Mouse (Mus musculus): ENCODE measurements around the gene Aak1. TPM values are rescaled to one million over a fixed set of nuclear protein-coding genes. Genes with fewer than 3 reads are reported as not detected.
"Not testable (repeated sequence)": the region's sequence is repeated elsewhere in the genome, so short reads cannot be mapped to it uniquely, and the experiment has no call there.

The Aak1 gene
- total and polyA plus RNA-seq, 2 experiments: 2.6 to 7.2 TPM

DNA sequence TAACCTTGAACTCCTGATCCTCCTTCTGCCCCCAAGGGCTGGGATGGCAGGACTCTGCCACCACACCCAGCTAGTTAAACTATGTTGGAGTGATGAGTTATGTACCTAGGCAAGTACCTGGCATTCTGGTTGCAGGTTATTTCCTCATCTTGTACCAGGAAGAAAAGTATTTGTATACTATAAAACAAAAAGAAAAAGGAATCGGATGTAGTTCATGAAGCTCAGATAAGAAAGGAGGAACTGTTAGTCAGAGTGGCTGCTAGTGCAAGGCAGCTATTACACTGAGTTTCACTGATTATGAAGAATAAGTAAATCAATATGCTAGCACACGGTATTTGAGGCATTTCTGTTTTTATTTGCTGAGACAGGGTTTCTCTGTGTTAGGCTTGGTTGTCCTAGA lies 195.6 kb downstream of the Aak1 start:
- peaks cover 8% of the 10 kb centered on the region; the same call in 1 of the 2 replicates for H3K79me2 ChIP-seq (ENCODE audit: control insufficient read depth, insufficient read depth, low read length)
- no peak overlapping the region for H3K4me3 ChIP-seq (ENCODE audit: insufficient read depth, low read depth, low read length)
- no peaks in the 10 kb centered on the region for H3K27me3 ChIP-seq (ENCODE audit: control insufficient read depth, insufficient read depth, low read length)
- 26% methylated on average over 2 of the region's 2 CpGs for WGBS
- peaks cover 7% of the 10 kb centered on the region for H3K4me1 ChIP-seq (ENCODE audit: control insufficient read depth, insufficient read depth, low read length)
- H3K27ac ChIP-seq (replicated peaks; ENCODE audit: insufficient read depth, low read depth, low read length): no peak overlapping the region
- TF ChIP-seq CTCF (IDR thresholded peaks at IDR 0.05; ENCODE audit: low read depth, low read length) (no peak), POLR2A (IDR thresholded peaks at IDR 0.05; ENCODE audit: extremely low read depth, insufficient read depth, low read length) (no peak)
- no peak overlapping the region for H3K9ac ChIP-seq (ENCODE audit: low read depth, low read length)
- DNase-seq (ENCODE audit: extremely low read depth, low read depth, low spot score): peak; percentile 23
- peaks cover 4% of the 10 kb centered on the region; the same call in 1 of the 2 replicates for H3K36me3 ChIP-seq (ENCODE audit: control insufficient read depth, insufficient read depth, low read length)

DNA sequence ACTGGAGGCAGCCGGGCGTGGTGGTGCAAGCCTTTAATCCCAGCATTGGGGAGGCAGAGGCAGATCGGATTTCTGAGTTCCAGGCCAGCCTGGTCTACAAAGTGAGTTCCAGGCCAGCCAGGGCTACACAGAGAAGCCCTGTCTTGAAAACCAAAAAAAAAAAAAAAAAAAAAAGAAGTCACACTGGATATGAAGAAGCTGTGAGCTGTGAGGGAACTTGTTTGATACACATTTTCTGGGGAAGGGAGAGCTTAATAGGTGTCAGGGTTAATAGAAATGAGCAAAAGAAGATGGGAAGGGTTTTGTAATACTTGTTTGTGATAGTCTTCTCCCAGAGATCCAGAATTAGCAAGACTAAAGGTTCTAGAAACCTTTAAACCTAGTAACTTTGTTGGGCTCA lies 196.2 kb downstream of the Aak1 start:
- H3K79me2 ChIP-seq (ENCODE audit: control insufficient read depth, insufficient read depth, low read length): peaks cover 8% of the 10 kb centered on the region; the same call in 1 of the 2 replicates
- no peaks in the 10 kb centered on the region for H3K27me3 ChIP-seq (ENCODE audit: control insufficient read depth, insufficient read depth, low read length)
- H3K4me1 ChIP-seq (ENCODE audit: control insufficient read depth, insufficient read depth, low read length): peaks cover 7% of the 10 kb centered on the region
- 88% methylated on average over 3 of the region's 3 CpGs for WGBS
- H3K4me3 ChIP-seq (ENCODE audit: insufficient read depth, low read depth, low read length): no peak overlapping the region
- peaks cover 4% of the 10 kb centered on the region; the same call in 1 of the 2 replicates for H3K36me3 ChIP-seq (ENCODE audit: control insufficient read depth, insufficient read depth, low read length)
- no peak for DNase-seq (ENCODE audit: extremely low read depth, low read depth, low spot score)
- H3K9ac ChIP-seq (ENCODE audit: low read depth, low read length): no peak overlapping the region
- no peak for TF ChIP-seq CTCF (IDR thresholded peaks at IDR 0.05; ENCODE audit: low read depth, low read length)
- TF ChIP-seq POLR2A (IDR thresholded peaks at IDR 0.05; ENCODE audit: extremely low read depth, insufficient read depth, low read length): no peak
- no peak overlapping the region for H3K27ac ChIP-seq (replicated peaks; ENCODE audit: insufficient read depth, low read depth, low read length)

GRCm38 (mm10) chr6:87048712-87049111 lies 199.4 kb downstream of the Aak1 start:
- H3K36me3 ChIP-seq (ENCODE audit: control insufficient read depth, insufficient read depth, low read length): peaks cover 24% of the 10 kb centered on the region
- H3K9ac ChIP-seq (ENCODE audit: low read depth, low read length); H3K27me3 ChIP-seq (ENCODE audit: control insufficient read depth, insufficient read depth, low read length); H3K4me1 ChIP-seq (ENCODE audit: control insufficient read depth, insufficient read depth, low read length); DNase-seq (ENCODE audit: extremely low read depth, low read depth, low spot score); H3K27ac ChIP-seq (replicated peaks; ENCODE audit: insufficient read depth, low read depth, low read length); H3K79me2 ChIP-seq (ENCODE audit: control insufficient read depth, insufficient read depth, low read length); H3K4me3 ChIP-seq (ENCODE audit: insufficient read depth, low read depth, low read length): not testable (repeated sequence)
- WGBS: over 99% methylated on average over 7 of the region's 7 CpGs

- peaks cover 50% of the 10 kb centered on the region for H3K36me3 ChIP-seq (ENCODE audit: control insufficient read depth, insufficient read depth, low read length)
These were observed 202.6 kb downstream of the Aak1 start for GRCm38 (mm10) chr6:87051886-87052425.

More at GRCm38 (mm10) chr6:87051886-87052425, 202.6 kb downstream of the Aak1 start:
- TF ChIP-seq POLR2A (IDR thresholded peaks at IDR 0.05; ENCODE audit: extremely low read depth, insufficient read depth, low read length) (no peak), CTCF (IDR thresholded peaks at IDR 0.05; ENCODE audit: low read depth, low read length) (no peak)
- no peak for DNase-seq (ENCODE audit: extremely low read depth, low read depth, low spot score)
- no peaks in the 10 kb centered on the region; the same call in 1 of the 2 replicates for H3K79me2 ChIP-seq (ENCODE audit: control insufficient read depth, insufficient read depth, low read length)
- WGBS: 93% methylated on average over 10 of the region's 10 CpGs
- no peak overlapping the region for H3K4me3 ChIP-seq (ENCODE audit: insufficient read depth, low read depth, low read length)
- H3K4me1 ChIP-seq (ENCODE audit: control insufficient read depth, insufficient read depth, low read length): no peaks in the 10 kb centered on the region
- H3K27ac ChIP-seq (replicated peaks; ENCODE audit: insufficient read depth, low read depth, low read length): no peak overlapping the region
- no peak overlapping the region for H3K9ac ChIP-seq (ENCODE audit: low read depth, low read length)
- H3K27me3 ChIP-seq (ENCODE audit: control insufficient read depth, insufficient read depth, low read length): no peaks in the 10 kb centered on the region

Other genes starting within 250 kb of the Aak1 start
- not detected in 2 replicates for gene Asprv1, start 221.4 kb upstream of the Aak1 start, total RNA-seq (2014; rRNA removed)
- gene Asprv1, start 221.4 kb upstream of the Aak1 start, polyA plus RNA-seq (2012; rRNA removed): 0.07 and 0.10 TPM in 2 replicates
- 2.0 and 2.6 TPM in 2 replicates for gene Mxd1, start 180.4 kb upstream of the Aak1 start, total RNA-seq (2014; rRNA removed)
- 2.7 and 2.8 TPM in 2 replicates for gene Mxd1, start 180.4 kb upstream of the Aak1 start, polyA plus RNA-seq (2012; rRNA removed)
- gene Snrnp27, start 165.0 kb upstream of the Aak1 start, total RNA-seq (2014; rRNA removed): 14.3 and 18.7 TPM in 2 replicates
- gene Snrnp27, start 165.0 kb upstream of the Aak1 start, polyA plus RNA-seq (2012; rRNA removed): 6.6 and 8.6 TPM in 2 replicates
- gene Gmcl1, start 116.1 kb upstream of the Aak1 start, total RNA-seq (2014; rRNA removed): 6.4 and 8.3 TPM in 2 replicates
- 3.4 and 4.0 TPM in 2 replicates for gene Gmcl1, start 116.1 kb upstream of the Aak1 start, polyA plus RNA-seq (2012; rRNA removed)
- gene Anxa4, start 55.9 kb upstream of the Aak1 start, total RNA-seq (2014; rRNA removed): 49.1 and 57.6 TPM in 2 replicates
- 31.2 and 31.7 TPM in 2 replicates for gene Anxa4, start 55.9 kb upstream of the Aak1 start, polyA plus RNA-seq (2012; rRNA removed)
- 43.6 and 51.7 TPM in 2 replicates for gene Nfu1, start 159.7 kb downstream of the Aak1 start, total RNA-seq (2014; rRNA removed)
- gene Nfu1, start 159.7 kb downstream of the Aak1 start, polyA plus RNA-seq (2012; rRNA removed): 152 and 210 TPM in 2 replicates
- gene Gfpt1, start 193.3 kb downstream of the Aak1 start, total RNA-seq (2014; rRNA removed): 8.1 and 8.6 TPM in 2 replicates
- 4.3 and 6.3 TPM in 2 replicates for gene Gfpt1, start 193.3 kb downstream of the Aak1 start, polyA plus RNA-seq (2012; rRNA removed)